Comparison of ENCODE assay signal across 22 mouse cellular contexts in genomic region chr5:8178111-8178510, GRCm38 (mm10).
"Had no signal": no experiment of that assay in that cellular context is flagged by ENCODE, and none has a peak within 500 bp of the region (broad histone marks: within the 10 kb centered on the region; RNA-seq: fewer than 3 reads in every experiment).

No protein-coding gene starts in this region.

- ATAC-seq: liver, postnatal 0 days; lung, postnatal 0 days; midbrain, embryonic 16.5 days had no signal

- H3K4me2 ChIP-seq: liver, embryonic 15.5 days; lung, embryonic 15.5 days; midbrain, embryonic 12.5 days; neural tube, embryonic 13.5 days; neural tube, embryonic 15.5 days; stomach, embryonic 15.5 days had no signal

- H3K36me3 ChIP-seq: liver, embryonic 15.5 days; lung, embryonic 15.5 days; midbrain, embryonic 10.5 days; midbrain, embryonic 12.5 days; neural tube, embryonic 13.5 days; neural tube, embryonic 15.5 days; stomach, embryonic 15.5 days had no signal

- H3K4me3 ChIP-seq: liver, embryonic 15.5 days; lung, embryonic 15.5 days; midbrain, embryonic 10.5 days; midbrain, embryonic 12.5 days; myocyte; neural tube, embryonic 13.5 days; neural tube, embryonic 15.5 days; stomach, embryonic 15.5 days had no signal

- DNase-seq: liver, postnatal 0 days; lung, adult 2 months; lung, postnatal 4 days; midbrain, embryonic 14.5 days; retina, postnatal 1 day; right cerebral cortex, adult 18-20 months; right cerebral cortex, postnatal 25 days; right cerebral cortex, postnatal 4 days; thymus, adult 2 months; thymus, postnatal 25 days; thymus, postnatal 4 days had no signal

- H3K27me3 ChIP-seq: liver, embryonic 15.5 days; lung, embryonic 15.5 days; midbrain, embryonic 12.5 days; neural tube, embryonic 13.5 days; neural tube, embryonic 15.5 days; stomach, embryonic 15.5 days had no signal

- H3K9ac ChIP-seq: liver, embryonic 15.5 days; liver, postnatal 0 days; lung, embryonic 15.5 days; midbrain, embryonic 12.5 days; neural tube, embryonic 13.5 days; neural tube, embryonic 15.5 days; stomach, embryonic 15.5 days had no signal

- H3K9me3 ChIP-seq: liver, embryonic 15.5 days; lung, embryonic 15.5 days; midbrain, embryonic 10.5 days; midbrain, embryonic 12.5 days; neural tube, embryonic 13.5 days; neural tube, embryonic 15.5 days; stomach, embryonic 15.5 days had no signal

- H3K27ac ChIP-seq: liver, embryonic 15.5 days; lung, embryonic 15.5 days; midbrain, embryonic 10.5 days; midbrain, embryonic 12.5 days; neural tube, embryonic 13.5 days; neural tube, embryonic 15.5 days; stomach, embryonic 15.5 days; stomach, postnatal 0 days had no signal

- H3K4me1 ChIP-seq: liver, embryonic 15.5 days; lung, embryonic 15.5 days; midbrain, embryonic 10.5 days; midbrain, embryonic 12.5 days; neural tube, embryonic 13.5 days; neural tube, embryonic 15.5 days; stomach, embryonic 15.5 days had no signal
